Mouse (Mus musculus): ENCODE measurements around the gene Pomt1. TPM values are rescaled to one million over a fixed set of nuclear protein-coding genes. Genes with fewer than 3 reads are reported as not detected.

Pomt1 gene
- total and polyA plus RNA-seq, 3 experiments = 13.6 to 16.7 (median 16.0) TPM

GRCm38 (mm10) chr2:32217656-32218055 is 18.7 kb upstream of the Pomt1 start:
- Histone ChIP-seq H3K27me3 (replicated peaks) (no peaks in the 10 kb centered on the region), H3K4me1 (ENCODE audit: control insufficient read depth in 1 of 2, insufficient read depth in 2 of 2) (peaks cover 7 to 33% of the 10 kb centered on the region in 2 experiments; a peak in 3 of 4 replicates), H3K27ac (ENCODE audit: insufficient read depth, low read depth) (no peak overlapping the region), H3K36me3 (replicated peaks in 1 of 2; ENCODE audit: control insufficient read depth in 1 of 2, insufficient read depth in 1 of 2, low read length in 1 of 2) (peaks cover 100% of the 10 kb centered on the region in 2 experiments), H3K9me3 (replicated peaks; ENCODE audit: low read length) (no peaks in the 10 kb centered on the region), H3K9ac (ENCODE audit: insufficient read depth, low read depth) (no peak overlapping the region), H3K4me3 (replicated peaks in 1 of 3; ENCODE audit: low read depth in 2 of 3, low read length in 2 of 3, poor library complexity in 1 of 3) (no peak overlapping the region), H3K79me2 (replicated peaks; ENCODE audit: control insufficient read depth, extremely low read depth, insufficient read depth, poor library complexity, severe bottlenecking) (no peaks in the 10 kb centered on the region), H3K4me2 (ENCODE audit: insufficient read depth, low read depth, poor library complexity, severe bottlenecking) (no peak overlapping the region)
- no peak for TF ChIP-seq USF1 (IDR thresholded peaks at IDR 0.05; ENCODE audit: low read depth, low read length)
- TF ChIP-seq NRF1 (IDR thresholded peaks at IDR 0.05; ENCODE audit: low read depth, low read length) = no peak
- TF ChIP-seq MAZ (IDR thresholded peaks at IDR 0.05; ENCODE audit: low read depth, low read length) = no peak
- TF ChIP-seq TBP (conservative IDR thresholded peaks at IDR 0.05; ENCODE audit: low read depth, low read length) = no peak
- no peak for TF ChIP-seq USF2 (conservative IDR thresholded peaks at IDR 0.05; ENCODE audit: low read depth, low read length)
- TF ChIP-seq UBTF (IDR thresholded peaks at IDR 0.05; ENCODE audit: low read depth, low read length) = no peak
- TF ChIP-seq ZC3H11A (IDR thresholded peaks at IDR 0.05; ENCODE audit: low read depth, low read length) = no peak
- dilution Hi-C loops (cut with MboI; ENCODE audit: extremely low pct_ligation_motif_present, extremely low pct_unique_long_range_greater_than_20kb, low sequenced_read_pairs) (no loop called here), in situ Hi-C loops (cut with MboI; ENCODE audit: low pct_ligation_motif_present, low pct_unique_long_range_greater_than_20kb, low sequenced_read_pairs) (no loop called here)
- DNase-seq (ENCODE audit: extremely low read depth) = no peak

- DNase-seq (ENCODE audit: extremely low read depth) = no peak
- in situ Hi-C loops (cut with MboI; ENCODE audit: low pct_ligation_motif_present, low pct_unique_long_range_greater_than_20kb, low sequenced_read_pairs) = no loop called here
Measured at GRCm38 (mm10) chr2:32218113-32218512, 18.3 kb upstream of the Pomt1 start.

DNA sequence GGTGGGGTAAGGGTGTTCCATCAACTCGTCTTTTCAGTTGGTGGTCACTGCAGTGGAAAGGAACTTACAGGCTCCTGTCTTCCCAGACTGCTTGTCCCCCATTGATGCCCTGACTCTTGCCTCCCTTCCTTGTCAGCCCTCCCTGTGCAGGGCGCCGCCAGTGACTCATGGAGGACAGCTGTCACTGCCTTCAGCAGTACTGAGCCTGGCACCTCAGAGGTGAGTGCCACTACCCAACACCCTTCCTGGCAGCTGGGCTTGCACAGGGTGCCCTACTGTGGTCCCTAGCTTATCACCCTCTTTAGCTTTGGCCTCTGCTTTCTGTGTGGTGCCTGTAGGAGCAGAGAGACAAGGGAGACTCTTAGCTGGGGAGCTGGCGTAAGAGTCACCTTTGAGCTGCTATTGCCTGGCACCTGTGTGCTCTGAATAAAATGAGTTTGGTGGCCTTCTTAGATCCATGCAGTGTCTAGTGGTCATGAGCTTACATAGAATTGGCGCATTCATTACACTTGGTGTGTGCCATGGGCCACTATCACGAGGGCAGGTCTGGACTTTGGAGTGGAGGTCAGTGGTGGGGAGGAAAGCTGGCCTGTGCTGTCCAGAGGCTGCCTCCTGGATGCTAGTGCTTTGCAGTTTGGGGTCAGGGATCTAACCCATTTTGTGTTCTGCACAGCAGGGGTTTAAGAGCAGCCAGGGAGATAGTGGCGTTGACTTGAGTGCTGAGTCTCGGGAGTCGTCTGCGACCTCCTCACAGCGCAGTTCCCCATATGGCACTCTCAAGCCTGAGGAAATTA is 17.7 kb upstream of the Pomt1 start:
- H3K4me1 ChIP-seq (ENCODE audit: control insufficient read depth in 1 of 2, insufficient read depth in 2 of 2) = peaks cover 7 to 33% of the 10 kb centered on the region in 2 experiments; a peak in 3 of 4 replicates
- H3K27ac ChIP-seq (ENCODE audit: insufficient read depth, low read depth) = no peak overlapping the region
- no peaks in the 10 kb centered on the region for H3K27me3 ChIP-seq (replicated peaks)
- H3K79me2 ChIP-seq (replicated peaks; ENCODE audit: control insufficient read depth, extremely low read depth, insufficient read depth, poor library complexity, severe bottlenecking) = no peaks in the 10 kb centered on the region
- dilution Hi-C loops (cut with MboI; ENCODE audit: extremely low pct_ligation_motif_present, extremely low pct_unique_long_range_greater_than_20kb, low sequenced_read_pairs) = no loop called here
- H3K36me3 ChIP-seq (replicated peaks in 1 of 2; ENCODE audit: control insufficient read depth in 1 of 2, insufficient read depth in 1 of 2, low read length in 1 of 2) = peaks cover 100% of the 10 kb centered on the region in 2 experiments
- H3K4me3 ChIP-seq (replicated peaks in 1 of 3; ENCODE audit: low read depth in 2 of 3, low read length in 2 of 3, poor library complexity in 1 of 3) = no peak overlapping the region
- DNase-seq (ENCODE audit: extremely low read depth) = no peak
- no peak overlapping the region for H3K4me2 ChIP-seq (ENCODE audit: insufficient read depth, low read depth, poor library complexity, severe bottlenecking)
- in situ Hi-C loops (cut with MboI; ENCODE audit: low pct_ligation_motif_present, low pct_unique_long_range_greater_than_20kb, low sequenced_read_pairs) = no loop called here
- H3K9me3 ChIP-seq (replicated peaks; ENCODE audit: low read length) = no peaks in the 10 kb centered on the region
- H3K9ac ChIP-seq (ENCODE audit: insufficient read depth, low read depth) = no peak overlapping the region
- no peak for TF ChIP-seq PAX5 (IDR thresholded peaks at IDR 0.05; ENCODE audit: low read length)
- TF ChIP-seq NELFE (IDR thresholded peaks at IDR 0.05; ENCODE audit: low read depth, low read length) = no peak
- TF ChIP-seq ZMIZ1 (IDR thresholded peaks at IDR 0.05; ENCODE audit: low read depth, low read length) = no peak
- no peak for TF ChIP-seq POLR2A (IDR thresholded peaks at IDR 0.05; ENCODE audit: low read depth, low read length)
- no peak for TF ChIP-seq ETS1 (conservative IDR thresholded peaks at IDR 0.05; ENCODE audit: low read depth, low read length)
- TF ChIP-seq MXI1 (IDR thresholded peaks at IDR 0.05; ENCODE audit: low read depth, low read length) = no peak
- TF ChIP-seq SIN3A (IDR thresholded peaks at IDR 0.05; ENCODE audit: low read length) = no peak
- no peak for TF ChIP-seq USF1 (IDR thresholded peaks at IDR 0.05; ENCODE audit: low read depth, low read length)
- TF ChIP-seq IRF4 (IDR thresholded peaks at IDR 0.05; ENCODE audit: low read depth, low read length) = no peak
- TF ChIP-seq TCF12 (IDR thresholded peaks at IDR 0.05; ENCODE audit: low read depth, low read length) = no peak
- TF ChIP-seq CTCF (conservative IDR thresholded peaks at IDR 0.05 in 1 of 2, IDR thresholded peaks at IDR 0.05 in 1 of 2; ENCODE audit: low read depth in 2 of 2, low read length in 2 of 2) = no peak
- TF ChIP-seq UBTF (IDR thresholded peaks at IDR 0.05; ENCODE audit: low read depth, low read length) = no peak
- no peak for TF ChIP-seq EP300 (IDR thresholded peaks at IDR 0.05; ENCODE audit: low read length)
- TF ChIP-seq ZKSCAN1 (IDR thresholded peaks at IDR 0.05; ENCODE audit: borderline replicate concordance, low read depth, low read length) = no peak
- TF ChIP-seq JUND (conservative IDR thresholded peaks at IDR 0.05; ENCODE audit: low read depth, low read length) = no peak
- TF ChIP-seq KAT2A (IDR thresholded peaks at IDR 0.05; ENCODE audit: insufficient replicate concordance, low read length) = no peak
- no peak for TF ChIP-seq GABPA (IDR thresholded peaks at IDR 0.05; ENCODE audit: insufficient replicate concordance, low read depth, low read length)

More at GRCm38 (mm10) chr2:32218113-32218512, 18.3 kb upstream of the Pomt1 start:
- H3K9me3 ChIP-seq (replicated peaks; ENCODE audit: low read length) = no peaks in the 10 kb centered on the region
- H3K4me2 ChIP-seq (ENCODE audit: insufficient read depth, low read depth, poor library complexity, severe bottlenecking) = no peak overlapping the region
- H3K27ac ChIP-seq (ENCODE audit: insufficient read depth, low read depth) = no peak overlapping the region
- no peaks in the 10 kb centered on the region for H3K79me2 ChIP-seq (replicated peaks; ENCODE audit: control insufficient read depth, extremely low read depth, insufficient read depth, poor library complexity, severe bottlenecking)
- peaks cover 7 to 33% of the 10 kb centered on the region in 2 experiments; a peak in 3 of 4 replicates for H3K4me1 ChIP-seq (ENCODE audit: control insufficient read depth in 1 of 2, insufficient read depth in 2 of 2)
- H3K27me3 ChIP-seq (replicated peaks) = no peaks in the 10 kb centered on the region
- H3K4me3 ChIP-seq (replicated peaks in 1 of 3; ENCODE audit: low read depth in 2 of 3, low read length in 2 of 3, poor library complexity in 1 of 3) = no peak overlapping the region
- peaks cover 100% of the 10 kb centered on the region in 2 experiments for H3K36me3 ChIP-seq (replicated peaks in 1 of 2; ENCODE audit: control insufficient read depth in 1 of 2, insufficient read depth in 1 of 2, low read length in 1 of 2)
- TF ChIP-seq RAD21 (IDR thresholded peaks at IDR 0.05; ENCODE audit: low read depth, low read length) = no peak
- dilution Hi-C loops (cut with MboI; ENCODE audit: extremely low pct_ligation_motif_present, extremely low pct_unique_long_range_greater_than_20kb, low sequenced_read_pairs) = no loop called here
- H3K9ac ChIP-seq (ENCODE audit: insufficient read depth, low read depth) = no peak overlapping the region

Measured in CH12.LX (cell line).